Mouse (Mus musculus) forebrain, postnatal 0 days (tissue): ENCODE measurements around the gene Vps16. TPM values are rescaled to one million over a fixed set of nuclear protein-coding genes. Genes with fewer than 3 reads are reported as not detected.
A peak's percentile ranks its signal among the peaks of the same experiment; 100 is the strongest.

Source experiments
- ATAC-seq: fragments of 200-750 bp; cut with Nextera tagmentation; 2 replicates; pipeline ENCODE4 v1.8.0; 2017; ENCODE audit warnings: mild to moderate bottlenecking, moderate library complexity
- DNase-seq: peaks from one replicate; pipeline ENCODE4 v3.0.0-alpha.2; 2015
- H3K27ac ChIP-seq: fragments of 300-500 bp; sonication (generic); 2 replicates; pipeline ENCODE4 v1.5.1; 2014; ENCODE audit warnings: low read depth, mild to moderate bottlenecking, antibody characterized with exemption, low read length, moderate library complexity, mixed read lengths
- H3K27me3 ChIP-seq: fragments of 300-500 bp; sonication (generic); 2 replicates; pipeline ENCODE4 v1.6.1; 2014; ENCODE audit warnings: mild to moderate bottlenecking, low read length, mixed read lengths; ENCODE audit not compliant: insufficient read depth
- H3K36me3 ChIP-seq: fragments of 300-500 bp; sonication (generic); 2 replicates; pipeline ENCODE4 v1.6.1; 2014; ENCODE audit warnings: mild to moderate bottlenecking, moderate library complexity; ENCODE audit not compliant: insufficient read depth
- H3K4me1 ChIP-seq: fragments of 300-500 bp; sonication (generic); 2 replicates; pipeline ENCODE4 v1.6.1; 2014; ENCODE audit warnings: antibody characterized with exemption; ENCODE audit not compliant: insufficient read depth
- H3K4me2 ChIP-seq: fragments of 300-500 bp; sonication (generic); 2 replicates; pipeline ENCODE4 v1.6.1; 2014; ENCODE audit warnings: low read depth, mild to moderate bottlenecking, moderate library complexity
- H3K4me3 ChIP-seq: fragments of 300-500 bp; sonication (generic); 2 replicates; pipeline ENCODE4 v1.5.1; 2014; ENCODE audit warnings: low read depth, low read length, mixed read lengths
- H3K9ac ChIP-seq: fragments of 300-500 bp; sonication (generic); 2 replicates; pipeline ENCODE4 v1.6.1; 2014; ENCODE audit warnings: mild to moderate bottlenecking
- H3K9me3 ChIP-seq: fragments of 300-500 bp; sonication (generic); 2 replicates; pipeline ENCODE4 v1.6.1; 2016; ENCODE audit warnings: low read length
- CTCF ChIP-seq: sonication (generic); IDR thresholded peaks from 2 replicates; pipeline ENCODE4 v1.5.1; 2016; ENCODE audit warnings: antibody characterized with exemption, control low read depth, low read depth
- WGBS: fragments of 180-500 bp; shearing (Covaris S2); extraction: QIAGEN DNeasy Blood & Tissue Kit; methylation state at CpG from one replicate; pipeline ENCODE4 v1.1.7; 2014; 5-methylcytosine and 5-hydroxymethylcytosine counted together
- polyA plus RNA-seq: library from polyadenylated mRNA; unstranded; fragments of >200 nt; fragmentation: Nextera tagmentation; extraction: Ambion mirVana; gene quantifications from 2 replicates; pipeline ENCODE4 v1.2.1, GENCODE M21; 2015
- total RNA-seq: library from RNA; depleted of rRNA; stranded (reverse); fragments of >200 nt; gene quantifications from 2 replicates; pipeline ENCODE4 v1.2.3, GENCODE M21; 2014

Vps16 gene
- total and polyA plus RNA-seq, 2 experiments from 2014 or later = 76.7 to 78.7 TPM

GRCm38 (mm10) chr2:130406178-130406577 lies 18.0 kb upstream of the Vps16 start, which contains the start of gene Tmem239:
Gene Tmem239, plus strand, starts transcription at chr2:130406478.
- Histone ChIP-seq H3K9me3 (no peaks in the 10 kb centered on the region), H3K36me3 (no peaks in the 10 kb centered on the region), H3K4me1 (no peaks in the 10 kb centered on the region), H3K27me3 (no peaks in the 10 kb centered on the region), H3K9ac (no peak within 1 kb of the TSS), H3K4me3 (no peak within 1 kb of the TSS), H3K27ac (no peak within 1 kb of the TSS), H3K4me2 (no peak within 1 kb of the TSS)
- no peak for TF ChIP-seq CTCF
- no peak for ATAC-seq
- DNase-seq = no peak
- WGBS = 88% methylated on average over 2 of the region's 2 CpGs

DNA sequence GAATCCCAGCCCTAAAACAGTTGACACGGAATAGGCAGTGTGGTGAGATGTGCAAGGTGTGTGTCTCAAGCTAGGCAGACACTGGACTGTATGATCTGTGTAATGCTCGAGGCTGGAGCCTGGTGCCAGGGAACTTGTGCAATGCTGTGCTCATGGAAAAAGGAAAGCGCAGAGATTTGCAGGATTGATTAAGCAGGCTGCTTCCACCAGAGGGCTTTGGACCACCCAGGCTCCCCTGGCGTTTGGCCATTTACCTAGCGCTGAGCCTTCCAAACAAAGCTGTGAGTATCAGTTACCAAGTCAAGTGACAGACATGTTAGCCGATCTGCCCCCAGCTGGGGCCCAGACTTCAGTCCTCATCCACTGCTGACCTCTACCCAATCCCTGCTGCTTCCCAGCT lies 15.9 kb upstream of the Vps16 start:
- no peaks in the 10 kb centered on the region for H3K36me3 ChIP-seq
- H3K27ac ChIP-seq = no peak overlapping the region
- H3K4me2 ChIP-seq = no peak overlapping the region
- no peaks in the 10 kb centered on the region for H3K4me1 ChIP-seq
- H3K4me3 ChIP-seq = no peak overlapping the region
- H3K9ac ChIP-seq = no peak overlapping the region
- no peak for ATAC-seq
- H3K9me3 ChIP-seq = no peaks in the 10 kb centered on the region
- no peaks in the 10 kb centered on the region for H3K27me3 ChIP-seq
- no peak for DNase-seq
- TF ChIP-seq CTCF = no peak
- WGBS = 11% methylated on average over 6 of the region's 6 CpGs

DNA sequence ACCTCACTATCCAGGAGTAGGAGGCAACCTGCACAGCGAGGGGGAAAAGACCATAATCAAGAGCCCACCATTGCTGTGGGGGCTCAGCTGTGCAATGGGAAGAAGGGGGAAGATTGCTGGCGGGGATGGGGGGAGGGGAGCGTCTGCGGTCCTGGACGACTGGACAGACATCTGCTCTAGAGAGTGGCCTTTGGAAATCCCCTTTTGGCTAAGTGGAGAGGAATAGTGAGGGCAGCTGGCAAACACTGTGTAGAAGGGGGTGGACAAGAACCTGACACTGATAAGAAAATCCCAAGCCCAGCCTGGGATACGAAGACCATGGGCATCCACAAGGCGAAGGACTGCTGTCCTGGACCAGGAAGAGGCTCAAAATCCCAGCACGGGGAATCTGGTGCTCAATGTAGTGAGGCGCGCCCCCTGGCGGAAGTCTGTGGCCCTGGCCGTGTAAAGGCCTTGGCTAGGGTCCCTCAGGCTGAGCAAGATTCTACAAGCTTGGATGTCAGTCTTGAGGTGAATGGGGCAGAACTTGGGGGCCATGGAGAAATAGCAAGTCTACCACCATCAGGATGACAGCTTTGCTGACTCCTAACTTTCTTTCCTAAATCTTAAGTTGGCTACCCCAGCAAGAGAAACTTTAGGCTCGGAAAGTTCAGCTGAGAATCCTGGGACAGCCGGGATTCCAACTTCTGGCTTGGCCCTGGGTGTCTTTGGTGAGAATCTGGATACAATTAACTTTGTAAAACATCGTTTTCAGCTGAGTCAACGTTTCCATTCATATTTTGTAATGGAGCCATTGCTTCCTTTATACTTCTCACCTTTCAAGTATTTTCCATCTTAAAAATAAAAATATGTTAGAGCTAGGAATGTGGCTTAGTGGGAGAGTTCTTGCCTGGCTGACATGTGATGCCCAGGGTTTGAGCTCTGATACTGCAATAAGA lies 12.3 kb upstream of the Vps16 start:
- Histone ChIP-seq H3K9me3 (no peaks in the 10 kb centered on the region), H3K36me3 (no peaks in the 10 kb centered on the region), H3K27me3 (no peaks in the 10 kb centered on the region), H3K4me2 (no peak overlapping the region), H3K4me3 (no peak overlapping the region), H3K4me1 (no peaks in the 10 kb centered on the region), H3K9ac (no peak overlapping the region), H3K27ac (no peak overlapping the region)
- ATAC-seq (peak; percentile 86), DNase-seq (peak; percentile 81)
- TF ChIP-seq CTCF = peak; percentile 89
- 39% methylated on average over 16 of the region's 16 CpGs for WGBS

GRCm38 (mm10) chr2:130412775-130413174 lies 11.4 kb upstream of the Vps16 start:
- no peak for DNase-seq
- no peaks in the 10 kb centered on the region for H3K4me1 ChIP-seq
- H3K4me2 ChIP-seq = no peak overlapping the region
- TF ChIP-seq CTCF = no peak
- H3K4me3 ChIP-seq = no peak overlapping the region
- H3K9me3 ChIP-seq = no peaks in the 10 kb centered on the region
- H3K36me3 ChIP-seq = no peaks in the 10 kb centered on the region
- ATAC-seq = no peak
- no peak overlapping the region for H3K9ac ChIP-seq
- H3K27me3 ChIP-seq = no peaks in the 10 kb centered on the region
- no peak overlapping the region for H3K27ac ChIP-seq
- 77% methylated on average over 3 of the region's 3 CpGs for WGBS

GRCm38 (mm10) chr2:130414094-130414856 lies 9.9 kb upstream of the Vps16 start:
- H3K4me3 ChIP-seq = no peak overlapping the region
- ATAC-seq (no peak), DNase-seq (no peak)
- H3K27me3 ChIP-seq = no peaks in the 10 kb centered on the region
- H3K4me1 ChIP-seq = no peaks in the 10 kb centered on the region
- H3K36me3 ChIP-seq = no peaks in the 10 kb centered on the region
- no peaks in the 10 kb centered on the region for H3K9me3 ChIP-seq
- no peak overlapping the region for H3K9ac ChIP-seq
- no peak overlapping the region for H3K4me2 ChIP-seq
- H3K27ac ChIP-seq = no peak overlapping the region
- WGBS = 72% methylated on average over 6 of the region's 6 CpGs
- peak; percentile 34 for TF ChIP-seq CTCF

GRCm38 (mm10) chr2:130421781-130422620 lies 2.1 kb upstream of the Vps16 start:
- TF ChIP-seq CTCF = no peak
- H3K9me3 ChIP-seq = no peaks in the 10 kb centered on the region
- H3K27ac ChIP-seq = no peak overlapping the region
- no peaks in the 10 kb centered on the region for H3K36me3 ChIP-seq
- peaks cover 26% of the 10 kb centered on the region for H3K4me1 ChIP-seq
- no peak overlapping the region for H3K9ac ChIP-seq
- no peaks in the 10 kb centered on the region for H3K27me3 ChIP-seq
- DNase-seq (no peak), ATAC-seq (no peak)
- no peak overlapping the region for H3K4me3 ChIP-seq
- no peak overlapping the region for H3K4me2 ChIP-seq
- 96% methylated on average over 26 of the region's 26 CpGs for WGBS
